Mouse (Mus musculus) adrenal gland, adult 18-20 months (tissue): ENCODE results near the gene Susd2. TPM values are rescaled to one million over a fixed set of nuclear protein-coding genes. Genes with fewer than 3 reads are reported as not detected.

ENCODE experiments used
- DNase-seq, 2 experiments: peaks; one replicate each; pipeline ENCODE4 v3.0.0; 2021 to 2022; ENCODE audit warnings: low spot score in 2 of 2
- total RNA-seq, 2 experiments: library from RNA; stranded (reverse); gene quantifications; 1 replicate in 1 of 2; 2 replicates in 1 of 2; pipeline ENCODE4 v1.2.3; 2021

Susd2 gene
- total RNA-seq, 2 experiments from 2014 or later = 10.4 to 10.7 TPM

- no peak for DNase-seq
These were observed 13.4 kb upstream of the Susd2 start for GRCm38 (mm10) chr10:75657165-75657564.

- DNase-seq = no peak
These were observed 10.2 kb upstream of the Susd2 start for GRCm38 (mm10) chr10:75654053-75654452.

GRCm38 (mm10) chr10:75651381-75652068 is 7.7 kb upstream of the Susd2 start:
- DNase-seq = no peak

DNA sequence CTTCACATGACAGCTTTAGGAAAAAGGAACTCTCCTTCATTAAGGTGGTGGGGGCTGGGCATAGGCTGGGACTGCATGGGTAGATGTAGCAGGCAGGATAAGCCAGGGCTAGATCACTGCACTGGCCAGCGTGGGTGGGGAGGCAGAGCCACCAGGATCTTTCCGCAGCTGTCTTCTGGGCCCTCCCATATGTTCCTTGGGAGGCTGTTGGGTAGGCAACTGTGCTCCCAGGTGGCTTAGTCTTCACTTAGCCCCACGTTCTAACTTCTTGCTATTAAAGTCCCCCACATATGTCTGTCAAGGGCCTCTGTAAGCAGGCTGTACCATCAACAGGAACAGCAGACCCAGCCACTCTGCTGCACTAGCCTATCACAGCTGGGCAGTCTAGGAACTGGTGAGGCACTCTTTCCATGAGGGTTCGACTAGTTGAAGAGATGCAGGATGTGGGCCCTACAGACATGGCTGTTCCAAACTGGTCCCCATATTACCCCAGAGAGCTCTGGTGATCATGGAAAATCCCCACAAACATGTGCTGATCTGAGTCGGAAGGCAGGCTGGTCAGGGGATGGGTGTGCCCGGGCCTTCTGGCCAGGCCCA is 6.6 kb upstream of the Susd2 start:
- no peak for DNase-seq

DNA sequence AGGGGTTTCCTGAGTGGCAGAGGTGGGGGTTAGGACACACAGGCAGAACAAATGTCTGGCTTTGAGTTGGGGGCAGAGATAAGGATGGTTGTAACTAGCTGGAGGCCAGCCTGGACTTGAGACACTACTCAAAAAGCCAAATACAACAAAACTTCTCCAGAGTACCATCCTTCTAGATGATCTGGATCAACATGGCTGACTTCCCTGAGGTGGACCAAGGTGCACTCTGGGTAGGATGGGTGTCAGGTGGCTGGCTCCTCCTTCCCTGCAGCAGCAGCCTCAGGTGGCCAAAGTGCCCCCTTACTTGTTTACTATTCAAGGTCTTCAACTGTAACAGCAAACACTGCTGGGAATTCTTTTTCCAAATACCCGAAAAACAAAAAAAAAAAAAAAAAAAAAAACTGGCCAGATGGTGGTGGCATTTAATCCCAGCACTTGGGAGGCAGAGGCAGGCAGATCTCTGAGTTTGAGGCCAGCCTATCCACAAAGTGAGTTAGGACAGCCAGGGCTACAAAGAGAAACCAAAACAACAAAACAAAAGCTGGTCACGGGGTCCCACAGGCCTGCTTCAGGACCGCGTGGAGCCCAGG is 5.7 kb upstream of the Susd2 start:
- no peak for DNase-seq

DNA sequence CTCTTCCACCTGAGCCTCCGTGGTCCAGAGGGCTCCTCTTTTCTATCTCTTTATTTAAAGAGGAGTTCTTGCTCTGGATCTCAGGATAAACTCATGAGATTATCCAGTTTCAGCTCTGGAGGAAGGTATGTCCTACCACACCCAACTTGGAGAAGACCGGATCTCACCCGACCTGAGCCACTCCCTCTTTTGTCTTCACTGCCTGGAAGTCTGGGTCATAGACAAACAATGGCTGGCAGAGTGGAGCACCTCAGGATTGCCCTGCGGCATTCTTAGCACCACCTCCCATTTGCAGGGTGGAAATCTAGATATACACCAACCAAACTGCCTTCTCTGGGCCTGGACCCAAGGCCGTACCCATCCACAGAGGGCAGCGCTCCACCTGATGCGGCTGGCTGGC is 5.2 kb upstream of the Susd2 start:
- no peak for DNase-seq

DNA sequence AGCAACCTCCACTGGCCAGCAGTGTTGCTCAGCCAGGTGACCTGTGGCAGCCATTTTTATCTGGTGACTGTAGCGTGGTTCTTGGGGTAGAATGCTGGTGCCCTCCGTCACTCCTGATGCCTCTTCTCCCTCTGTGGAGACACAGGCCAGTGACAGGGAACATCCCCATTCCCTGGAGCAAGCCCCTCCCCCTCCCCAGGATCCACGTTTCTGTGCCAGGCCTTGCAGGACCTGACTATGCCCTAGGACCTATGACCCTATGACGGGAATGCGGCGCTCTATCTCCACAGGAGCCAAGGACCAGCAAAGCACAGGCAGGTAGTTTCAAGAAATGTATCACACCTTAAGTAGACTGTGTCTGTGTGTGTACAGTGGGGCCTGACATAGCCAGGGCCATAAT is 4.3 kb upstream of the Susd2 start:
- DNase-seq = no peak

GRCm38 (mm10) chr10:75647362-75647761 is 3.6 kb upstream of the Susd2 start:
- DNase-seq = no peak

DNA sequence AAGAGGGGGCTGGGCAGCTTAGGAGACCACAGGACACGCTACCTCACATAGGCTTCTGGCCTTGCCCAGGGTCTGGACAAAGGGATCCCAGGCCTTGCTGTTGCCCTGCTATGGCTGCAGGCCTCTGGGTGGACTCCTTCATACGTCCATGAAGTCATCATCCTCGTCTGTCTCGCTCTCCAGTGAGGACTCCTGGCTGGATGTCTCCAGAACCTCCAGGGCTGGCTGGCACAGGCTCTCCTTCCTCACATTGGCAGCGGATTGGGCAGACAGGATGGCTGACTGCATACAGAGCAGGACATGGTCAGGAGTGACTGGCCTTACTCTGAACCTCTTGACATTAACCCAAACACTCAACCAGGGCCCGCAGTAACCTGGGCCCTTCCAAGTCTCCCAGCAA is 2.6 kb upstream of the Susd2 start:
- no peak for DNase-seq

GRCm38 (mm10) chr10:75645616-75646015 is 1.8 kb upstream of the Susd2 start:
- DNase-seq = no peak

- DNase-seq = no peak
These were observed 917 bp downstream of the Susd2 start for GRCm38 (mm10) chr10:75642891-75643290.

GRCm38 (mm10) chr10:75642436-75642835 is 1.4 kb downstream of the Susd2 start:
- no peak for DNase-seq

DNA sequence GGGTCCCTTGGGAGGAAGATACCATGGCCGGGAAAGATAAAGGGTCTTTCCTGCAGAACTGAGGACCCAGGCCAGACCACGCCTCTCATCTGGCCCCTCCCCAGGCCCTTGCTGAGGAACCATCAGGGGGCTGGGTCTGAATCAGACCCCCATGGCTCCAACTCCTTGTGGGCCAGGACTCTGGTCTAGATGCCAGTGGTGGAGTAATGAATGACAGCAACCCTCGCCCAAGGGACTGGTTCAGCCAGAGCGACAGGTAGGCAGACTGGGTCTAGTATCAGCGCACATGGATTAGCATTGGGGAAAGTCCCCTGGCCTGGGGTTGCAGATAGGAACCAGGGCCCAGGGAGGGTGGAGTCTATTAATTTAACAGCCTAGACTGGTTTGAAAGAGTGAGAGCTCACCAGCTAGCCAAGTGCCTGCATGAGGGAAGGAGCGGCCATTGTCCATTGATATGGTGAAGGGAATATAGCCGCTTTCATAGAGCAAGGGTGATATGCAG is 2.0 kb downstream of the Susd2 start:
- no peak for DNase-seq

DNA sequence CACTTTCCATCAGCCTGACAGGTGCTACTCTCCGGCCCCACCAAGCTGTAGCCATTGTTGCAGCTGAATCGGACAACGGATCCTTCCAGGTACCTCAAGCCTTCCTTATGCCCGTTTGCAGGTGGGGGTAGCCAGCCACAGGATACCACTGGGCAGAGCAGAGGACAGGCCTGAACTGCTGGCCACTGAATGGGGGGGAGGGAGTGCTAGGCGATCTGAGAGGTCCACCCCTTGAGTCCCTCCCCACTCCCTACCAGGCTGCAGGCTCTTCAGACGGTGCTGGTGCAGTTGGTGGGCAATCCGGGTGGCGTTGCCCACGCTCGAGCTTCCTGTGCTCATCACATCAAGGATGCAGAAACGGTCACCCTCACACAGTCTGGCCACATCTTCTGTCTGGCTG is 6.1 kb downstream of the Susd2 start:
- no peak for DNase-seq

DNA sequence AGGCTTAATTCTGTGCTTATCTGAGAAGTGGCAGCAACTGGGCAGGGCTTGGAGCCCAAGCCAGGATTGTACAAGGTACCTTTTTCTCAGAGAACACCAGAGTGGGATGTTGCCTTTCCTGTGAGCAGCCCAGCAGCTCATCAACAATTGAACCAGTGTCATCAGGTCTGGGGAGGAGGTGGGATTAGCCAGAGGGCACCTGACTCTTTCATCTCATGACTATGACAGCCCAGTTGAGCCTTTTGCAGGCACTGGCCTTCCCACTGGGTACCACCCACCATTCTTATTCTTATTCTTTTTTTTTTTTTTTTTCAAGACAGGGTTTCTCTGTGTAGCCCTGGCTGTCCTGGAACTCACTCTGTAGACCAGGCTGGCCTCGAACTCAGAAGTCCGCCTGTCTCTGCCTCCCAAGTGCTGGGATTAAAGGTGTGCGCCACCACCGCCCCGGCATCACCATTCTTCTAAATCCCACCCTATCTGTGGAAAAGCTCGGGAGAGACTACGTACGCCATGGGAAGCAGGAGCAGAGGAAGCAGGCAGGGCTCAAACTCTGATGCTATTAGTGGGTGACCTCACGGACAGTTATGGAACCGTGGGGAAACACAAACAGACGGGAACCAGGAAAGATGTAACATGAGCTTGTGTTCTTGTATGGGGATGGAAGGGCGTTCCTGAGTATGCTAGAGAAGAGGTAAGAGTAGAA is 7.6 kb downstream of the Susd2 start:
- no peak for DNase-seq

GRCm38 (mm10) chr10:75635693-75636055 is 8.1 kb downstream of the Susd2 start:
- peak; percentile 85 to 89 for DNase-seq

GRCm38 (mm10) chr10:75635019-75635692 is 8.7 kb downstream of the Susd2 start:
- DNase-seq = no peak

DNA sequence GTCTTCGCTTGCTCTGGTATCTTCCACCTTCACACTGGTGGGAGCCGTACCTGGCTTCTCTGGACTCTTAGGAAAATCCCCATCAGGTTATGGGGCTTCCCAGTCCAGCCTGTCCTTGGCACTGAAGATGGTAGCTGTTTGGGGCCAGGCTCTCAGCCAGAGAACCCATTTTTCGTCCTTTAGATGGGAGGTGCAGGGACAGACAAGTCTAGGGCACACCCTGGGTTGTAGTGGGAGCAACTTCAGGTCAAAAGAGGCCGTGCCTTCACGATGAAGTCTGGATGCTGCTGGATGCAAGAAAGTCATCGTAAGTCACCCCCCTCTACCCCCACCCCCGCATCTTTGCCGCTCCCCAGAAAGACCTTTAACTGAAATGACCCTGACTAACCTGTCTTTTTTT is 9.2 kb downstream of the Susd2 start:
- DNase-seq = no peak

DNA sequence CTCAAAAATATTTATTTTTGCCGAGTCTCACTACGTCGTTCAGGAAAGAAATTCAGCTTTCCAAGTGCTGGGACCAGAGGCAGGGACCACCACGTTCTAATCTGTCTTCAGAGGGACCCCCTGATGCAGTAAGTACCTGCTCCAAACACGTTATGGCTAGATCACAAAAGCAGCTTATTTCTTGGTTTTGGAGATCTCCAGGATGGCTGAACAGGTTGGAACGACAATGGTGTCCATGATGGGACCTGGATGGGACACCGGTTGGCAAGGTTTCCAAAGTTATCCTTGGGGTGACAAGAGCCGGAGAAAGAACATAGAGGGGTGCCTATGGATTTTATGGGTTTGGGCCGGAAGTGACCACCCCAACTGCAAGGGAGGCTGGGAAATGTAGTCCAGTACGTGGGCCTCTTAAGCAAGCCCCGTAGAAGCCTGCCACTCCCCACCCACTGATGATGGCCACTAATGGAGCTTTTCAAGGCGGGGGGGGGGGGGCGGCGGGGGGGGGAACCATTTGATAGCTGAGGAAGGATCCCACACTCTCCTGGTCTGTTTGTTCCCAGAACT is 10.2 kb downstream of the Susd2 start:
- no peak for DNase-seq

DNA sequence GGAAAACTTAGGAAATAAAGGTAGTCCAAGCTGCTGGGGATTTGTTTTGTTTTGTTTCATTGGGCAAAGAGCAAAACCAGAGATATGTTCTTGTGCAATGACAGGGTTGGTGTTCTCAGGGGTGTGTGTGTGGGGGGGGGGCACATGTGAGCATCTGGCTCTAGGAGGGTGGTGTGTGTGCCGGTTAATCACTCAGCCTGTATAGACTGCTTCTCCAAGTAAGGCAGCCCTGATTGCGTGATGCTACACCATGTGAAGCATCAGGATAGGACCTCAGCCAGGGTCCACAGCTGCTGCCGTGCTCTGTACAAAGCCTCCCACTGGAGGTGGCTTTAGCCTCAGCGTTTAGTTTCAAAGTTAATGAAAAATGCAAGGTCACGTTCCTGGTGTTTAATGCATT is 10.8 kb downstream of the Susd2 start:
- DNase-seq = no peak

DNA sequence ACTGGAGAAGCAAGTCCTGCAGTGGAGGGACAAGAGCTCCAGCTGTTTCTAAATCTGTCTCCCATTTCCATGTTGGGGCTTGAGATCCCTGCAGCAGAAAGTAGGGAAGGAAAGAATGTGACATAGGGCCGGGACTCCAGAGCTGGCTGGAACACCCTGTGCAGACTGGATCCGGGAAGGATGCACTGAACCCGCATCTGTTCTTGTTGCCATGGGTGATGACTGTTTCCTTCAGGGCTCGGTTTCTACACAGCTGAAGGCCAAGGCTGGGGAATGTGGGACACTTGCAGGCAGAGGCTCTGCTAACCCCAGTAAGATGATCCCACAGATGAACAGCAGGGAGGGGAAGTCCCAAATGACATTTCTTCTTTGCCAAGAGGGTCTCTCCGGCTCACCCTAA is 11.2 kb downstream of the Susd2 start:
- no peak for DNase-seq
